Mouse (Mus musculus) gastrocnemius, postnatal 10 days (tissue): ENCODE measurements around the gene Rasl11b. TPM values are rescaled to one million over a fixed set of nuclear protein-coding genes. Genes with fewer than 3 reads are reported as not detected.

Experiments used
- DNase-seq: peaks from one replicate; pipeline ENCODE4 v3.0.0; 2021; ENCODE audit warnings: mixed read lengths
- long read RNA-seq, 2 experiments: library from polyadenylated mRNA; stranded (forward); transcript quantifications; one replicate each; pipeline ENCODE4 v2.0.0; 2021
- total RNA-seq, 2 experiments: library from RNA; stranded (reverse); gene quantifications; 2 replicates each; pipeline ENCODE4 v1.2.3; 2021

The Rasl11b gene
- total RNA-seq: 1 to 10 TPM; 6.3 to 8.1 TPM
- long read RNA-seq, experiment 1, transcript Rasl11b-201 (4 exons, 1,812 nt): major isoform, 5 of 5 reads
- long read RNA-seq, experiment 1, partial matches to known transcripts: 0 of 5 reads
- long read RNA-seq, experiment 1, other reads (novel, unspliced or antisense): 0 of 5 reads
- long read RNA-seq, experiment 2, partial matches to known transcripts: 0 of 5 reads
- long read RNA-seq, experiment 2, other reads (novel, unspliced or antisense): 1 of 5 reads

DNA sequence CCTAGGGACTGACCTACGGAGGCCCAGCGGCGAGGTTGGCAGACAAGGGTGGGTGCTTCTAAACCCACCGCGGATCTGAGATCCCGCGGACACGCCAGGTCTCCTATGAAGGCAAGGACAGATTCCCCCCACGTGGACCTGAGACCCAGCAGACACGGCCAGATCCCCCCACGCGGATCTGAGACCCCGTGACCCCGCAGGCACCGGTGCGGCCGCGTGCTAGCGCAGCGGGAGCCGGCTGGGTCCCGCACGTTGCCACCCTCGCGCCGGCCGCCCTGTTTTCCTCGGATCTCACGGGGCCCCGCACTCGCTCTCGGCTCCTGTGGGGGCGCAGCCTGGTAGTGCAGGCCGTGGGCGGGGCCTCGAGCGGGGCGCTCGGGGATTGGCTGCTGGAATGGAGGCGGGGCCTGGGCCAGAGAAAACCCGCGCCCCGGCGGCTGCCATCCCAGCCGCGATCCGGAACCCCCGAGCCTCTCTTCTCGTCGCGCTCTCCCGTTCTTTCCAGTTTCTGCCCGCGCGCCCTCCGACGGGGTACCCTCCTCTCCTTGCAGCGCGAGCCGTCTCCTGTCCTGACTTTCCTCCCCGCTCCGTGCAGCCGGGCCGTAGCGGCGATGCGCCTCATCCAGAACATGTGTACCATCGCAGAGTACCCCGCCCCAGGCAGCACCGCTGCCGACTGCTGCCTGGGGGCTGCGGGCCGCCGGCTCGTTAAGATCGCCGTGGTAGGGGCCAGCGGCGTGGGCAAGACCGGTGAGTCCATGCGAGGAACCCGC lies at the start of gene Rasl11b:
Gene Rasl11b, plus strand, starts transcription at position 446 of the 773 bp plus-strand sequence.
- peak; percentile 96 for DNase-seq

DNA sequence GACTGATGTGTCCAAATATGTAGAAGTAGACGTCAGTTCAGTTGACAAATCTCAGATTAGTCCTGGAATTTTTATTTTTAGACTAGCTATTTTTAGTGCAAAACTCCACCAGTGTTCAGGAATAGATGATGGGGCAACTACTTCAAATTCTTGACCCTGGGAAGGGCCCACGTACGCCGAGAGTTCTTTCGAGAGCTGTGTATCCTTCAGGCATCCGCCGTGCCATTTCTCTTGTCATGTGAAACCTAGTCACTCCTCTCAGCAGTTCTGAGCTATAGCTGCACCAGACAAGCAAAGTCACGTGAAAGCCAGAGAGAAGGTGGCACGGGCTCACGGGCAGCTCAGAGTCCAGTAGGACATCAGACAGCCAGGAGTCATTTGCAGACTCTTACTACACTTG lies 47.5 kb upstream of the Rasl11b start:
- DNase-seq: no peak

DNA sequence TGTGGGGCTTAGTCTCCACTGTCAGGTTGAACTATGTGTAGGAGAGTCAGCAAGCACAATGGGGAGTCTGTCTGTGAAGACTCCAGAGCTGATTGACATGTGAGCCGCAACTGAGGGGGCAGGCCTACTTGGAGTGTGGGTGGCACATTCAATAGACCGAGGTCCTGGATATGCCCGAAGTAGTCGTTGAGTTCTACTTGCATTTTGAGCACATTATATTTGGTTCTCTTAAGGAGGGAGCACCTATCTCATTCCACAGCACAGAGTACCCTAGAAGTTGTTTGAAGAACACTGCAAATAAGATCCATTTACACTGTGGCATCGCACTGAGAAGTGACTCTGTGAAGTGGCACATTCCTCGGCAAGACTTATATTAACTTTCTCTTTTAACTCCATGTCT lies 45.1 kb upstream of the Rasl11b start:
- DNase-seq: no peak

DNA sequence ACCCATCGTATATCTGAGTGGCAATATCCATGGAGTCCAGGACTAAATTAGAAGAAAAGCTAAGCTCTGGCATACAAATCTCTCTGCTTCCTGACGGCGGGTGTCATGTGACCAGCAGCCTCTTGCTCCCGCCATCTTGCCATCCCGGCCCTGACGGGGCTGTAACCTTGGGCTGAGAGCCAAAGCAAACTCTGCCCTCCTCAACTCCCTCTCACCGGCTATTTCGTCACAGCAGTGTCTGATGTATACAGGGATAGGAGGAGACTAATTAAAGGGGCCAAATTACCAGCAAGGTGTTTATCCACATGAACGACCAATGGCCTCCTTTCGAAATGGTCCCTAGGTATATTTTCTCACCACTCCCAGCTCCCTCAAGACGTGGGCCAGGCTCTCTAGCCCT lies 43.3 kb upstream of the Rasl11b start:
- no peak for DNase-seq

DNA sequence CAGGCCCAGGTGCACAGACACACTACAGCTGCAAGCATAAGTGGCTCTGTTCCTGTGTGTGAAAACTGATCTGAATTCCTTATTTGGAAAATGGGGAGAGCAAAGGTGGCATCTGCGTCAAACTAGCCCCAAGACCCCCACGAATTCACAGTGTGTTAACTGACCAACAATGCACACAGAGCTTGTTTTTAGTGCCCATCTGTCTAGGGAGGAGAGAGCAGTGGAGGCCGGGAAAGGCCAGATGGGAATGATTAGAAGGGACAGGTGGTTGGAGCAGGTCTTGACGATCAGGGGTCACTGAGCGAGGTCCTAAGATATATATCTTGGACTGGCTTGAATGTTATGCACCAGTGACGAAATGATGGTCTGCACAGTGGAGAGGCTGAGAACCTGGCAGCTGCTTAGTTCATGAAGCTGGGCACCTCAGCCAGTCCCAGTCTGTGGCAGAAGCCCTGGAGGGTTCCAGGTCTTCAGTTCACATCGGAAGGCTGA lies 39.2 kb upstream of the Rasl11b start:
- no peak for DNase-seq

DNA sequence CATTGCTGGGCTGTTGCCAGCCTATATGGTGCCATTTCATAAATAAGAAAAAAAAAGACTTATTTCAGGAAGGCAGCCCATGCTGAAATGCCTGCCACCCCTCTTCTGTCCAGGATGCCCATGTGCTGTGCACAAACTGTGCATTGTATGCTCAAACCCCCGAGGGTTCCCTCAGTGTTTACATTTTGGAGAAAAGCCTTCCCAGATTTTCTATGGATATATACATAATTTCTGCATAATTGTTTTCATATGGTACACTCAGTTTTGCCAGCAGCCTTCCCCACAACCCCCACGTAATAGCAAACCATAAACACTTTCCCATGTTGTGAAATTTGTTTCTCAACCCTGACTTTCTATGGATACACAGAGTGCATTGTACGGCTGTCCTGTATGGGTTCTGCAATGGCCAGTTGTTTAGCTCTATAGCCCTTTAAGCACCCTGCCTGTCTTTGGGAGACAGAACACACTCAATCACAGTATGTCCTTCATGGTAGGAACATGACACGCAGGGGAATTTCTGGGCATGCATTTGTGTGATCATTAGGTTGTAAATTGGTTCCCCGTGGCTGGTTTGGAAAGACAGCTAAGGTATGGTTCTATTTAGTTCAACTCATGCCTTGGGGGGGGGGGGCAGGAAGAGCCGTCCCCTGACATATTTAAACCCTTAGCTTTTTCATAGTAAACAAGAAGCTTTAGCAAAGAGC lies 36.0 kb upstream of the Rasl11b start:
- DNase-seq: no peak

DNA sequence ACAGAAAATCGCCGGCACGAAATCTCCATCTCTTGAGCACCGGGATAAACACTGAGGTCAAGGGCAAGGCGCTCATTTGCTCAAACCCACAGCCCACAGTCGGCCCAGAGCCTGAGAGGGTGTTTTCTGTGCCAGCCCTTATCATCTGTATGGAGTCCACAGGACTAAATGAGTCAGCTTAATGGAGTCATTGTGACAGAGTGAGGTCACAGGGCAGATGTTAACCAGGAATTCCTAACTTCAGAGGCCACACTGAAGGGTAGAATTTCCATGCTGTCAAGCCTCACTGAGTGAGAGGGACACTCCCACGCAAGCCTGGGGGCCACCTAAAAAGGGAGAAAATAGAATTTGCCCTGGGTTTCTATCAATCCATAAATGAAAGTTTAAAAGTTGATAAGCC lies 35.2 kb upstream of the Rasl11b start:
- no peak for DNase-seq

DNA sequence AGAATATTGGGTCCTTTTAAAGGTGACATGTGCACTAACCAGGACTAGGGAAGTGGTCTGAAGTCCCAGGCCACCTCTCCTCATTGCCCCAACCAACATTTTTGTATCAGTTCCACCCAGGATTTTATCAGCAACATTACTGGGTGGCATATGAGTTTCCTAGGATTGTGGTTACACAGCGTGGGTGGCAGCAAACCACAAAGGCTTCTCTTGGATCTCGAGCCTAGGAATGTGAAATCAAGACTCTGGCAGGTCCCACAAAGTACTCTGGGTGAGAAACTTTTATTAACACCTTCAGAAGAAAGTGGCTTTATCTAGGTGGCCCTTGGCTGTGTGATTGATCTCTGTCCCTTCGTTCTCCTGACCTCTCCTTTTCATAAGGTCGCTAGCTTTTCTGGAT lies 34.7 kb upstream of the Rasl11b start:
- DNase-seq: no peak

DNA sequence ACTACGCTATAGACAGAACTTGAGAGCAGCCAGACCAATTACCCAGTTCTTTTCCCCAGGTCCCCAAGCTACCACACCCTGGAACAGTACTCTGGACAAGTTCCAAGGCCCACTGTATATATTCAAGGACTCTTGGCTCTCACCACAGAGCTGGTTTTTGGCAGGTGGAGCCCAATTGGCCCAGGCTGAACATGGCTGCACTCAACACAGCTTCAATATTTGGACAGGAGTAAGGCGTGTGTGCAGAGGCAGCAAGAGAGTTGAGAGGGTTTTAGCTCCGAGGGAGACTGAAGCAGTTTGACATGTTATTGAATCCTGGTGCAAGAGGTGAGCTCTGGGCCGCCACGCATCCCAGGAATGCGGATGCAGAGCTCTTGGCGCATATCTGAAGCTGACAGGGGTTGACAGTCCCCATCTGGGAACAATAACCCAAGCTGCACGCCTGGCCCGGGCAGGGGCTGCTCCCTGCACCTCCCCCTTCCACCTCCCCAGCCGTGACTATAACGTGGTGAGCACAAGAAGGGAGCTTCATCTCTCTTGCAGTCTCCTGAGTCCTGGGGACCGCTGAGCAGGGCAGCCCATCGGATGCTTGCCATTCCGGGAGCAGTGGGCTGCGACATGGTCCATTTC lies 33.7 kb upstream of the Rasl11b start:
- DNase-seq: no peak

DNA sequence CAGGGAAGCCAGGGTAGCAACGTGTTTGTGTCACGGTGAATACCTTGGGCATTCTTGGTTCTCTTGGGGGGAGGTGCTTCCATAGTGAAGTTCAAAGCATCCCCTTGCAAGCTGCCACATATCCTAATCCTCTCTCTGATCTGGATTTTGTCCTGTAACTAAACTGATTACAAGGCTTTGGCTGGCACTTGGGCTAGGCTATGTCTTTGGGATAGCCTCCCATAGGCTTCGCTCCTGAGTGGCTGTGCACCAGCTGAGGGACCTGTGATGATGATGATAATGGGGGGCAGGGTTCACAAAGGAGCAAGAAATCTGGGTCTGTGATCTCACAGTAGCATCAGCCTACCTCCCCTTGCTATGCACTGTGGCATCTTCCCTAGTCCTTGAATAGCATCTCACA lies 33.1 kb upstream of the Rasl11b start:
- DNase-seq: no peak

DNA sequence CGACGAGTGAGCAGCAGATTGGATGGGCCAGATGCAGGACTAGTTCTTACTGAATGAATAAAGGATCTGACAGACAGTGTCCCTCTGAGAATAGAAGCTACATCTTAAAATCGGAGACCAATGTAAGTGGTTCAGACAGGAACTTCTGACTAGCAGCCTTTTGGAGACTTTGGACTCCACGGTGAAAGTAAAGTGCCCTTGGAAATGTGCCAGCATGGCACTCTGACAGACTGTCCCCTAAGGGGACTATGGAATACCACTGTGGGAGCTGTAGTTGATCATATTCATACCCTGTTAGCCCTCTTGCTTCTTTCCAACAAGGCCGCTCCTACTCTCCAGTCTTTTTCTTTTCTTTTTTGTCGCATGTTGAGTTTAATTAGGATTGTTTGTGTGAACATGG lies 31.9 kb upstream of the Rasl11b start:
- DNase-seq: no peak

DNA sequence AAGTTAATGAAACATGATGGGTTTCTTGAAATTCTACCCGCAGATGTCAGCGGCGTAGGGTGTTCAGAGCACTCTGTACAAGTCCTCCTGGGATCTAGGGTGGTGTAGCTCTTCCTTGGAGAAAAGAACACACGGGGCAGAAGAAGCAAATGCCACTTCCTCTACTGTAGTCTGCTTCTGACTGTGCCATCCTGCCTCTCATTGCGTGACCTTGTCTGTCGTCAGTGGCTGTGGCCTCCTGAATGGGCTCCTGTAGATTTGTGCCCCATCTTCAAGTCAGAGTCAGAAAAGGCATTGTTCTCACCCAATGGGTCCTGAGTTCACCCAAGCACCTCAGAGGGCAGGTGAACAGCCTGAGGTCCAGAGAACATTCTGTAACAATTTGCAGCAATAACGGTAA lies 30.5 kb upstream of the Rasl11b start:
- DNase-seq: no peak

DNA sequence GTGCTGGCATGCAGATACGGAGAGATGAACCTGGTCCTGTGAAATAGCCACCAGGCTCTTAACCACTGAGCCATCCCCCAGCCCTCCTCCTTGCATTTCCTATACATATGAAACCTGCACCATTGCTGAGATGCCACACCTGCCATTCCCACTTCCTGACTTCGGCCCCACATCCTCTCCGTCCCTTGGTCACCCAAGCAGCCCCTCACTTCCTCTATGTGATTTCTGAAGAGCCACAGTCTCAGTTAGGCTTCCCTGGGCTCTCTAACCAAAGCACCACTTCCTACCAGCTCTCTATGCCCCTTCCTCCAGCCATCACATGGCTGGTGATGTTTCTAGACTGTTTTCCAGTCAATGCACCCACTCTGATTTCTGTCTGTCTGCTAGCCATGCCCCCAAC lies 28.4 kb upstream of the Rasl11b start:
- no peak for DNase-seq

DNA sequence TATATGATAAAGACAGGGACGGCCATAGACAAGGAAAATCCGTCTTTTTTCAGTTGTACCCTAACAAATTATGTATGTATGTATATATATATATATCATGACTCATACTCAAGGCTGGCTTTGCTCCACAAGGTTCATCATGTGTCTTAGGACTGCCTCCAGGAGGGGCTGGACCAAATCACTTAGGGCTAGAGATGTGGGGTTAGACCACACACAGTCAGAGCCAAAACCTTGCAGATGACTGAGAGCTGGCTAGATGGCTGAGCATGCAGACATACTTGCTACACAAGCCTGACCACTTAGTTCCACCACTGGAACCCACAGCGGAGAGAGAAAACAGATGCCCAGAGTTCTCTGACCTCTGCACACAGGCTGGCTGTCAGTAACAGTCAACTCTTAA lies 27.0 kb upstream of the Rasl11b start:
- DNase-seq: no peak

DNA sequence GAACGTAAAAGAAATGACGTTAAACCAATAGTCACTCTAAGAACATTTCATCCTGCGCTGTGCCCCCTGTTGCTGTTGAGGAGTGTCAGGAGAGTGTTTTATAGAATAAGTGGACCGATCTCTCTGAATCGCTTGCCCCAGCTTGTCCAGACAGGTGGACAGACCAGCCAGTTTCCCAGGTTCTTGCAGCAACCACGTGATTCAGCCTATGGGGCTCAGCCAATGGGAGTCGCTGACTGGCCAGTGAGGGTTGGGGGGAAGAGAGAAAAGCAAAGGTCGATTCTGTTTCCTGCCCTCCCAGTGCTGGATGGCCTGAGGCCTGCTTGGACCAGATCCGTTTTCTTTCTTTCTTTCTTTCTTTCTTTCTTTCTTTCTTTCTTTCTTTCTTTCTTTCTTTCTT lies 23.3 kb upstream of the Rasl11b start:
- DNase-seq: no peak

DNA sequence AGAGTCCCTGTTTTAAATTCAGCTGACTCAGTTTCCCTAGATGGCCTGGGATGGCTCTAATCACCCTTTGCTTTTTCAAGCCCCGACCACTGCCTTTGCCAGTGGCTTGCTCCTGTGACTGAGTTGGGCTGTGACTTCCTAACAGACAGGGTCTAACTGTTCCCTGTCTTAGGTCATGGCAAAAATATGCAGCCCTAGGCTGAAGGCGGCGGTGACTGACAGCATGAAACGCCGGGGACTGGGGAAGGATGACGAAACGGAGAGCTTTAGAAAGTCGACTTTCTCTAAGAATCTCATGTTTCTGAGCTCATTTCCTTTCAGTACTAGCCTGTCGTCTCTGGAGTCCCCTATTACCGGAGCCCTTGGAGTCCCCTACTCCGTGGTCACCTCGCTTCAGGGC lies 22.9 kb upstream of the Rasl11b start:
- no peak for DNase-seq

DNA sequence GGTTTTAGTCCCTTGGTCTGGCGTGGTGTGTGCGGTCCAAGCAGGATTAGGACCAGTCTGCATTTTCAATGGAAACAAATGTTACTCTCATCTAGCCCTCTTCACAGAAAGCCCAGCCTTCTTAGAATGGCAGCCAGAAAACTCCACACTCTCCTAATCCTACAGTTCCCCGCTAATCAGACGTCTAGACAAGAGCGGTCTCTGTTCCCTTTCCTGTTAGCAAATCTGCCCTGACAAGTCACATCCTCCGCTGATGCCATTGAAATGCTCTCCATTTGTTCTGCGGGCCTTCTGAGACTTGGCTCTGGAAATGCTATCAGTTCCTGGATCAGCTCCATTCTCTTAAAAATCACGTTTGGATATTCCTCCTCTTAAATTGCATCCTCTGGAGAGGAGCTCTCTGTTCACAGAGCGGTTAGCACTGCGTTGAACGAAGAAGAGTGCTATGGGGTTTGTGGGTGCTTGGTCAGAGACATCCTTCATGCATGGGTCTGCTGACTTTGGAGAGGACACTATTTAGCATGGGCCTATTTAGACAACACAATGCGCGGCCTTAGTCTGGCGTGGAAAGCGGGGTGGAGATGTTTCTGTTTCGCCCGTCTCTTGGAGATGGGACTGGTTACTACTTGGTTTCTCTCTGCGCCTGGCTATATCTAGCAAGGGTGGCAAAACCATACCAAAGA lies 21.8 kb upstream of the Rasl11b start:
- DNase-seq: no peak

DNA sequence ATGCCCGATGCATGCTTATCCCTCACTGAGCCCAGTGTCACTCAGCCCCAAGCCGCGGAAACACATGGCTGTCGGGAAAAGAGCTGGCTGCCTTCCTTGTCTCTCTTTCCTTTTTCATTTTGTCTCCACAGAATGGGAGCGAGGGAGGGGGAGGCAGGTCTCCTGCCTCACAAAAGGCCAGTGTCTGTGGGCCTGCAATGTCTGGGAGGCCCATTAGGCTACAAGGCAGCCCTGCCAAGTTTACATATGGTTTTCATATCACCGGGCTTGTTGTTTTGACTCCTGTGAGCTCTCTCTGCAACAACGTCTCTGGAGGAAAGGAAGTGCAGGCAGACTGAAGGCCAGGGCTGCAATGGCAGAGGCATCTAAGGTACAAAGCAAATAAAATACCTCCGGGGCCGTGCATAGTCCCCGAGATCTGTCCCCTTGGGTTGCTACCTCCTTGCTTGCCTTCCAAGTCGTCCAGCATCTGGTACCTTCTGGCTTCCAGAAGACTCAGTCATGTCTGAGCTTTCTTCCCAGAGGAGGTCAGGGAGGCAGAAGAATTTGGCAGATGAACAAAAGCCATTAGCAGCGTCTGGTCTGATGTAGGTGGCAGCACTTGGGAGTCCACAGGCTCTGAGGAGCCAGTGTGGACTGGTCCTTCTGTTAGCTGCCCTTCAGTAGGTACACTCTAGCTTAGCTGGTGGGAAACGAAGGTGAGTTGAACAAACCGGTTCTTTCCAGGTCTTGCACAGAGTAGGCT lies 19.4 kb upstream of the Rasl11b start:
- no peak for DNase-seq

DNA sequence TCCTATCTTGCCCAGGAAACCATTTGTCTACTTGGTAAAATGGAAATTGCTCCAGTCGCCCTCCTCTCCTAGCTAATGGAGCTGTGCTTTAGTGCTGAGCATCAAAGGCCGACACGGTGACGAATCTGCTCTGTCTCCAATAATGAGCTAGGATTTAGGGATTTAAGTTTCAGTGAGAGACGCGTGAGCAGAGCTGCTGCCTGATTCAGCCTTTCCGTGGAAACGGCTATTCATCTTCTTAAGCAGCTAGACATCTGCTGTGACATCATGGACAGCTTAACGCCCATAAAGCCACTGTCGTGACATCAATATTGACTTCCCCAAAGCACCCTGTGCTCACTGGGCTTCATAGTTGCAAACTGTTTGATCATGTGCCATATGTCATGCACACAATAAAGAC lies 14.9 kb upstream of the Rasl11b start:
- DNase-seq: no peak

DNA sequence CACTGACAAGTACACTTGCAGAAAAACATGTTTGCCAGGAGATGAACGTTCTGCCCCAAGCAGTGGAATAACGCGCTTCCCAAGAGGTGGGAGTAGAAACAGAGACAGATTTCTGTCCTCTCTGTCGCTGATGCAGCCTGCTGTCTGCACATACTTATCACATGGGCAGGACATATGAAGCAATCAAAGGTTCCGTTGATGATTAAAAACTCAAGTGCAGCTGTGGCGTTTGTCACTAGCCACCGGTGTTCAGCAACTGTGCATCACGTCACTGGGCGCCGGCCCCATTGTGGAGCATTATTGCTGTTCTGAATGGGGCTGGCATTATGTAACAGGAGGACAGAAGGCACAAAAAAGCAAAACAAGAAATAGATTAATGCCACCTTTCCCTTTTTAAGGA lies 12.0 kb upstream of the Rasl11b start:
- DNase-seq: no peak

DNA sequence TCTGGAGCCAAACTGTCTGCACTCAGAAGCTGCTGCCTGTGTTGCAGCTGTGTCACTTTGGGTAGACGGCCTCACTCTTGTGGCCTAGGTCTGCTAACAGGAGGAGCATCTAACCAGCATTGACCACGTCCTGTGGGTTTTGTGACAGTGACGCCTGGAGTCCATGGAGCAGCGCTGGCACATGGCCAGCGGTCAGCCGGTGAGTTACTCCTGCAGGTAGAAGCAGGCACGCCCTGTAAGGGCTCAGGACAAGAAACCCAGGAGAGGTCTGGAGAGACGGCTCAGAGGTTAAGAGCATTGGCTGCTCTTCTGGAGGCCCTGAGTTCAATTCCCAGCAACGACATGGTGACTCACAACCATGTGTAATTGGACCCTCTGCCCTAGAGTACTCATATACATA lies 10.5 kb upstream of the Rasl11b start:
- no peak for DNase-seq

DNA sequence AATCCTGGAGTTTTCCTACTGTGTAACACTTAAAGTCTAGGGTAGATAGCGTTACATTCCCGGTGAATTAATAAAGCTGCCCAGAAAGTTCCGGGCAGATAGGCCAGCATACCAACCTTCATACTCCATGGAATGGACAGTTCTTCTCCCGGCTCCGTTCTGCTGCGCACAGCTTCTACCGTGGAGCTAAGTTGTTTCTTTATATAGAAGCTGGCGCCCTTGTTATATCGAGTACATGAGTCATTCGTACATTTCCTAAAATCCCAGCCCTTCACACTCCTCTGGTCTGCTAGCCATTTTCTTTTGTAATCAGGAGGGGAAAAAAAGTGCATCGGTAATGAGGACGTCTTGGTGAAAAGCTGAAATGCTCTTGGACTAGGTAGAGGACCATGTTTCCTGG lies 7.0 kb upstream of the Rasl11b start:
- DNase-seq: no peak
